Mouse (Mus musculus) cerebellum, adult 9-11 months (tissue): ENCODE results near the gene Limk1.
"Not testable (repeated sequence)": the region's sequence is repeated elsewhere in the genome, so short reads cannot be mapped to it uniquely, and the experiment has no call there.

Experiments used
- DNase-seq: peaks from one replicate; pipeline ENCODE4 v3.0.0; 2022

Limk1 gene

DNA sequence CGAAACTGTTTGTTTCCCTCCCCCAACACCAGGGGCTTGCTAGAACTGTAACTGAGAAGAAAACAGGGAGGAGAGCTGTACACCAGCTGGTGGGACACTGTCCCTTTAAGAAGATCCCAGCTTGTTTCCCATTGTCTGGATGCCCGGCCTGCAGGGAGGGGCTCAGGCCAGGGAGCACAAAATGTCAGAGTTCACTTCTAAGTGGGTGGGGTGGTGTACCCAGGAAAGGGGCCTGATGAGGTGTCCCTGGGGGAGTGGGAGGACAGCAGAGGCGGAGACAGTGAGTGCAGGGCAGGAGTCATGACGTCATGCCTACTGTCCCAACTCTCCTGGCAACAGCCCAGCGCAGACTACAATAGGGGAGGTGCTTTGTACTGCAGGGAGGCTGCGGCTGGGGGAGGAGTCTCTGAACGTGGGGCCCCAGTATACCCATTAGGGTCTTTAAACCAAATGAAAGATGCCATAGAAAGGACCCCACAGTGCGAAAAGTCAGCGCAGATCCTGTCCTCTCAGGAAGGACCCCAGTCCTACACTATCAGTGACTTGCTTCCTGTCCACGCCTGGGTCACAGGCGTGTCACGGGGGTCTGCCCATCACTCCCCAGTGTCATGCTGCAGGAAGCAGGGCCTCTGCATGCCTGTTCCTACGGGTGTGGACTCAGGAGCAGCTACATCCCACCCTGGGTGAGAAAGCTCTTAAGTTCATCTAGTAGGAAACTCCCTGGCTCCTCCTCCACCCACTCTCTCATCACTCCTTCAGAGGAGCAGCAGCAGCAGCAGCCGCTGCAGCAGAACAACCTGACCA, 12.2 kb downstream of the Limk1 start:
- DNase-seq: peak; percentile 42

DNA sequence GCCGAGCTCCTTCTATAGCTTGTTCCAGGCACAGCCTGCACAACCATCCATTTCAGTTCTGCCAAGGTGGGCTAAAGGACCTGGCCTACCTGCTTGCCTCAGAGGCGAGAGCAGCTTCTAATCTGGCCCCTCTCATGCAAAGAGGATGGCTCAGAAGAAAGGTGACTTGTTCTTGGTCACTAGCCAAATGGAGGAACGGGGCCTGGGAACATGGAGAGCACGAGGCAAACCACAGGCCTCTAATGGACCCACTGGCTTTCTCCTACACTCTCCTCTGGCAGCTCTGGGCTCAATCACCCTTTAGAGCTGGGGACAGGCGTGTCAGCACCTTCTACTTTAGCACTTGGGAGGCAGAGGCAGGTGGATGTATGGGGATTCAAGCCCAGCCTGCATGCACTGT, 13.4 kb downstream of the Limk1 start:
- no peak for DNase-seq

DNA sequence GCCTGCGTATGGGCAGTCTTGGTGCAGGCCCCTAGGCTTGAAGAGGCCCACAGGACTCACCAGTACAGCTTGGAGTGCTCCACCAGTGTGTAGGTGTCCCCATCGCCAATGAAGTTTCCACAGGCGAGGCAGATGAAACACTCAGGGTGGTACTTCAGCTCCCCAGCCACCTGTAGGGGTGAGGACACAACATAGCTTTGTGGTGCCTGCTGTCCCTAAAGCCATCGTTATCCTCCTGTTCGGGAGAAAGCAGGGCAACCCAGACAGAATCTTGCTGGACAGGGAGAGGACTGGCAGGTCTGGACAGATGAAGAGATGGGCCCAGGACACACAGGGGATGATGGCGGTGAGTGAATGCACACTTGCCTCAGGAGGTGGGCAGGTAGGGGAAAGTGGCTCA, 15.8 kb downstream of the Limk1 start:
- no peak for DNase-seq

DNA sequence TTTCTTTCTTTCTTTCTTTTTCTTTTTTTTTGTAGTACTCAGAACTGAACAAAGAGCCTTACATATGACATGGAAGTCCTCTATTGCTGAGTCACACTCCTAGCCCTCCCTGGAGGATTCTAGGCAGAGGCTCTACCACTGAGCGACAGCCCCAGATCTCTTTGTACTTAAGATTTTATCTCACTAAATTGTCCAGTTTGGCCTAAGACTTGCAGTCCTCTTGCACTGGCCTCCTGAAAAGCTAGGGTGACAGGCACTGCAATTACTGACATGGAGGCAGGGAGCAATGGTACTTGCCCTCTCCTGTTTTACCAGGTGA, 16.2 kb downstream of the Limk1 start:
- DNase-seq: no peak

DNA sequence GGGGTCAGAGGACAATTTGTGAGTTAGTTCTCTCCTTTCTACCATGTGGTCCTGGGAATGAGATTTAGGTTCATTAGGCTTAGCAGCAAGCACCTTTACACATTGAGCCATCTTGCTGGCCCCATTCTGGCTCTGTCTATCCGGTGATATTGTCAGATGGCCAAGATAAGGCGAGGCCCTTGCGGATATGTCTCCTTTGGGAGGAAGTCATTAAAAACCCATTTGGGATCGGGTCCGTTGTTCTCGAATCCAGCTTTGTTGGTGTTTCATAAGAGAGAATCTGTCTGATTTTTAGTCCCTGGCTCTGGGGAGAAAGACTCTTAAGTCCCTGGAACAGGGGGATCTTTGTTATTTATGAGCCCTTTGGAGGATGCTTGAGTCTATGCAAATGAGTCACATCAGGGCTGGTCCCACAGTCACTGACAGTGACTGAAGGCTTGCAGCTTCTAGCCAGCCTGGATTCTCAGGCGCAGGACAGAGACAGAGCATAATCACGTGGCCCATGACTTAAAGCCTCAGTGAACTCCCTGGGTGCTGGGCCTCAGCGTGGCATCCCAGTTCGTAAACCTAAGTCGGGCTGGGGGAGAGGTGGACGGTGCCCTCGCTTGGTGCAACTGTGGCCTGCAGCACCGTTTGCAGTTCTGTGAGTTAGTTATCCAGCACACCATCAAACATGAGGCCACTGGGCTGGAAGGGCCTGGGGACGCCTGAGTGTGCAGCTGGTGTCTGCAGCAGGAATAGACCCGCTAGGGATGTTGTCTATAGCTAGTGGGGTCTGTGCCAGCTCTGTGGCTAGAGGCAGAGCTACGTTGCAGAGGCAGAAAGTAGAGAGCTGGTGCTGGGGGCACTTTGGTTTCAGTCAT, 16.8 kb downstream of the Limk1 start:
- DNase-seq: no peak

DNA sequence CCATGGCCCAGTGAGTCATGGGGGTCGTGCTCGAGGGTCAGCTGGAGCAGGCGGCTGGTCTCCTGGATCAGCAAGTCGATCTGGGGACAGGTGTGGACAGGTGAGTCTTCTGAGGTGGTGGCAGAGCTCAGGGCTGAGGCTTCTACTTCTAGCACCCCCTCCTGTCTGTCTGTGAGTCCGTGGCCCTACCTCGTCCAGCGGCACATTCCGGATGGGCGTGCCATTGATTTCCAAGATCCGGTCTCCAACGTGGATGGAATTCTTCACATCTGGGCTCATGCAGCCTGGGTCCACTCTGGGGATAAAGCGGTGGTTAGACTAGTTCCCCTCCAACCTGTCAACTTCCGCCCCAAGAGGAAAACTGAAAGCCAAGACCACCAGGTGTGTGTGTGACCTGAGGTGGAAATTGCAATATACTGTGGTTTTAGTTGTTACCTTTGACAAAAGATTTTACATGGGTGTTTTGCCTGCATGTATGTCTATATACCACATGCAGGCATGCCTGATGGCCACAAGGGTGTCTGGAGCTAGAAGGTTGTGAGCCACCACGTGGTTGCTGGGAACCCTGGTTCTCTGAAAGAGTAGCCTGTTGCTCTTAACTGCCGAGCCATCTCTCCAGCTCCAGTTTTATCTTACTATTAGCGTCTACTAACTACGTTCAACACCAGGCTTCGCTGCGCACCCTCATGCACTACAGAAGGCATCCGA, 19.2 kb downstream of the Limk1 start:
- DNase-seq: no peak

DNA sequence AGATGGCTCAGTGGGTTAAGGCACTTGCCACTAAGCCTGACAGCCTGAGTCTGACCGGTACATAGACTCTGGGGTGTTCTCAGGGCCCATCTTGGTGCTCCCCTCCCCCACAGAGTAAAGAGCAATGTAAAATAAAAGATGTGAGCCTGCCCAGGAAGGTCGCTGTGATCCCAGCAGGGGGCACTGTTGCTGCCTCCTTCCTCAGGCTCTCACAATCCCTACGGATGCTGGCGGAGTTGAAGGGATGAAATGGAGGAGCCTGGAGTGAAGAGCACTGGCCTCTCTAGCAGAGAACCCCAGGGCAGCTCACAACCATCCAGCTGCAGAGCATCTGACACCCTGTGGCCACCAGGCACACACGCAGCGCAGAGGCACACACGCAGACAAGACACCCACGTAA, 19.9 kb downstream of the Limk1 start:
- DNase-seq: no peak

DNA sequence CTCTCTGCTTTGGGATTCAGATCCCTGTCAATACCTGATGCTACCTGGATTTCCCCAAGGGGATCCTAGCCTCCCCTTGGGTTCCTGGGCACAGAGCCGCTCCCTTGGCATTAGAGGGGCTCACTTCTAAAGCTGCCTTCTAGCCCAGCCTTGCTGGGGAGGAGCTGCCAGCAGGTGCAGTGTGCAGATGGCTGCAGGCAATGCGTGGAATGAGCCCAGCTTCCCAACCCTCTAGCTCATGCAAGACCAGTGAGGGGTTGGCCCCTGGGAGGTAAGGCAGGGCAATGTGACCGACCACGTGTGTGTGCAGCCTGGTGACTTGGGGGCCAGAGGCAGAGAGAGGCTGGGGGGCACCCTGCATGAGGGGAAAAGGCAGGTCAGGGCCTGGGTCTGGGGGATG, 31.7 kb downstream of the Limk1 start:
- no peak for DNase-seq

DNA sequence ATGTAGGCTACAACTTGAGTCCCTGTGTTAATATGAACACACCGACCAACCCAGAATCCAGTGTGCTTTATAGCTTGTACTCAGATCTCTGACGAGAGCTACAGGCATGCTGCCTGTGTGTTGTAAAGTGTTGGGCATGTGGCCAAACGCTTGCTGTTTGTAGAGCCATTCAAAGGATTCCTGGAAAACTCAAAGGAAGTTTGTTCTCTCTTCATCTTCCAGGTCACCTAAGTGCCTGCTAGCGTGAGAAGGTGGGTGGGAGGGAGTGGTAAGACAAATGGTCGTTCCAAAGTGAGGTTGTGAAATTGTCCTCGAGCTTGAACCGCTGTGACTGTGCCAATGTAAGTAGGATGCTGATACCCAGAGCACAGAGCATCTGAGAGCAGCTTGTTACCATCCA, 36.4 kb downstream of the Limk1 start:
- DNase-seq: no peak

DNA sequence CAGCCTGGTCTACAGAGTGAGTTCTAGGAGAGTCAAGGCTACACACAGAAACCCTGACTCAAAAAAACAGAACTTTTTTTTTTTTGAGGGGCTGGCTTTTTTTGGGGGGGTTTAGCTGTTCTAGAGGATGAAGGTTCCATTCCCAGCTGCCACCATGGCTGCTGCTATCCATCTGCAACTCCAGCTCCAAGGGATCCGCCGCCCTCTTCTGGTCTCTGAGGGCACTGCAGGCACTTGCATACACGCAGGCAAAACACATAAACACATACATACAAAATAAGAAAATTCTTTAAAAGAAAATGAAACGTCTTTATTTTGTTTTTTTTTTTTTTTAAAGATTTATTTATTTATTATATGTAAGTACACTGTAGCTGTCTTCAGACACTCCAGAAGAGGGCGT, 37.5 kb downstream of the Limk1 start:
- DNase-seq: no peak

DNA sequence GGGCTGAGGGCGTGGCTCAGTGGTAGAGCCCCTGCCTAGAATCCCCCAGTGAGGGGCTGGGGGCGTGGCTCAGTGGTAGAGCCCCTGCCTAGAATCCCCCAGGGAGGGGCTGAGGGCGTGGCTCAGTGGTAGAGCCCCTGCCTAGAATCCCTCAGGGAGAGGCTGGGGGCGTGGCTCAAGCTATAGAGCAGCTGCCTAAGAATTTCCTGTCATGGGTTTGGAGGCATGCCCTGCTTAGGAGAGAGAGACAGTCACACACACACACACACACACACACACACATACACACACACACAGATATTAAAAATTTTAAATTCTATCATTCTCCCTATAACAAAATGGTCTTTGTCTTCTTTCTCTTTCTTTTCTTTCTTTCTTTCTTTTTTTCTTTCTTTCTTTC, 39.4 kb downstream of the Limk1 start:
- DNase-seq: not testable (repeated sequence)

DNA sequence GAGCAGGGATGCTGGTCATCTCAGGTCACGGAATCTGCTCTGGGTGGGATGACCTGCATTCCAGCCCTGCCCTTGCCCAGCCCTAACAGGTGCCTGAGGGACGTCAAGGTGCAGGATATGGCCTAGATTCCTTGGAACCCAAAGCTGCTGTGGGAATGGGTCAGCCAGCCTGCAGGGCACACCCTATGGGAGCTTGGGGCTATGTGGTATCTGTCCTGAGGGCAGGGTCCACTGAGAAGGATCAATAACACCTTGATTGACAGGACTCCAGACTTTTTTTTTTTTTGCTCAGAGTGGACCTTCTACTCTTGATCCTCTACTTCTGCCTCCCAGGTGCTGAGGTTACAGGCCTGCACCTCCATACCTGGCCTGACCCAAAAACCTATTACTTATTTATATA, 41.0 kb downstream of the Limk1 start:
- no peak for DNase-seq

DNA sequence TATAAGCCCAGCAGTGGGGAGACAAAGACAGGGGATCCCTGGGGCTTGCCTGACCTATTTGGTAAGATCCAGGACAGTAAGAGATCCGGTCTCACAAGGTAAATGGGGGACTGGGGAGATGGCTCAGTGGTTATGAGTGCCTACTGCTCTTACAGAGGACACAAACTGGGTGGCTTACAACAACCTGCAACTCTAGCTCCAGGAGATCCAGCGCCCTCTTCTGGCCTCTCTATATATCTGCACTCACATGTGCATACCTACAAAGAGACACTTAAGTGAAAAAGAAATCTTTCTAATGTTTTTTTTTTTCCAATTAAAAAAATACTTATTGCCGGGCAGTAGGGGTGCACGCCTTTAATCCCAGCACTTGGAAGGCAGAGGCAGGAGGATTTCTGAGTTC, 41.9 kb downstream of the Limk1 start:
- DNase-seq: no peak

DNA sequence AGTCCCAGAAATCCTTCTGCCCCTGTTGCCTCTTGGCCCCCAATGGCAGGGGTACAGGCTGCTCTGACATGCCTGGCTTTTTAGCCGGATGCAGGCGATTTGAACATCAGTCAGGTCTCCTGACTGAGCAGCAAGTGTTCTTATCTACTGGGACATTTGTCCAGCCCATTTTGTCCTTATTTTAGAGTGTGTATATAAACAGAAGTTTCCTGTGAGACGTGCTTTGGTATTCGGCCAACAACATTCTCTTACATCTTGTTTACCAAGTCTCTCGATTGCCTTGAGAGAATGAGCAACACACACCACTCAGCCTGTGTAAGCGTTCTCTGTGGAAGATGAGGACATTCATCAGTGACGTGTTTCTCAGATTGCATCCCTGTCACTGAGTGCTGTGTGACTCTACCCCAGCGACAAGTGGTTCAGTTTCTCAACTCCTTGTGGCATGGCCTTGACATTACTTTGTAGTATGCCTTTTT, 43.7 kb downstream of the Limk1 start:
- DNase-seq: no peak

DNA sequence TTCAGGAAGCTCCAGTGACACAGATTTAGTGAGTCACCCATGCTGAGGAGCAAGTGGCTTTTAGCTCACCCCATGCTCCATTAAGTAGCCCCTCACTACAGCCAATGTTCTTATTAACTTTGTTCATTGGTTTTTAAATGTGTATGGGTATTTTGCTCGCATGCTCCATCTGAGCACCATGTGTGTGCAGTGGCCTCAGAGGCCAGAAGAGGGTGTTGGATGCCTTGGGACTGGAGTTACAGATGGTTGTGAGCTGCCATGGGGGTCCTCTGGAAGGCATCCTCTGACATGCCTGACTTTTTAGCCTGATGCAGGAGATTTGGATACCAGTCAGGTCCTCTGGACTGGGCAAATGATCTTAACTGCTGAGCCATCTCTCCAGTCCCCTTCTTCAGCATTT, 44.3 kb downstream of the Limk1 start:
- DNase-seq: no peak

DNA sequence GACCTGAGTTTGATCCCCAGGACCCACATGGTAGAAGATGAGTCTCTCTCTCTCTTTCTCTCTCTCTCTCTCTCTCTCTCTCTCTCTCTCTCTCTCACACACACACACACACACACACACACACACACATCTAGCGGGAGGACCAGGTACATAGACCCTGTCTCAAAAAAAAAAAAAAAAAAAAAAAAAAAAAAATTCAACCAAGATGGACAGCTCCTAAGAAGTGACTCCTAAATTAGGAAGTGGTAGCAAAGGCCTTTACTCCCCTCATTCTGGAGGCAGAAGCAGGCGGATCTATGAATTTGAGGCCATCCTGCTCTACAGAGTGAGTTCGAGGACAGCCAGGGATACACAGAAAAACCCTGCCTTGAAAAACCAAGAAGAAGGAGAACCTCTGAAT, 48.0 kb downstream of the Limk1 start:
- no peak for DNase-seq

DNA sequence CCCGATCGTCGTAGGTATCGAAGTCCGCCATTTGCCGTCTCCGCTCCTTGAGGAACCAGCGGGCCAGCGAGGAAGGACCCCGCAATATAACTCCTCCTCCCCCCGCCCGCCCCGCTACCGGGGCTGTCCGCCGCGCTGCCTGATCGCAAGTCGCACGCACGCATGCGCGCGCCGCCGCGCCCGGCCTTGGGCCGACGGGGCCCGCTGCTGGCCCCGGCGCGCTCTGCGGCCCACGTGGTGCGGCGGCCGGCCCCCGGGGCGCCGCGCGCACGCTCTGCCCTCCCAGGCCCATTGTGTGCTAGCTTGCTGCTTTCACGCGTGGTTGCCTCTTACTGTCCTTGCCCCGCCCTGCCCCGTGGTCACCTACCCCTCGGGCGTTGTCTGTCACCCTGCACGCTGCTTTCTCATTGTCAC, 49.1 kb downstream of the Limk1 start, which contains the start of gene Eif4h:
Eif4h (minus strand) TSS at position 222 of the 414 bp plus-strand sequence.
- peak; percentile 97 for DNase-seq

DNA sequence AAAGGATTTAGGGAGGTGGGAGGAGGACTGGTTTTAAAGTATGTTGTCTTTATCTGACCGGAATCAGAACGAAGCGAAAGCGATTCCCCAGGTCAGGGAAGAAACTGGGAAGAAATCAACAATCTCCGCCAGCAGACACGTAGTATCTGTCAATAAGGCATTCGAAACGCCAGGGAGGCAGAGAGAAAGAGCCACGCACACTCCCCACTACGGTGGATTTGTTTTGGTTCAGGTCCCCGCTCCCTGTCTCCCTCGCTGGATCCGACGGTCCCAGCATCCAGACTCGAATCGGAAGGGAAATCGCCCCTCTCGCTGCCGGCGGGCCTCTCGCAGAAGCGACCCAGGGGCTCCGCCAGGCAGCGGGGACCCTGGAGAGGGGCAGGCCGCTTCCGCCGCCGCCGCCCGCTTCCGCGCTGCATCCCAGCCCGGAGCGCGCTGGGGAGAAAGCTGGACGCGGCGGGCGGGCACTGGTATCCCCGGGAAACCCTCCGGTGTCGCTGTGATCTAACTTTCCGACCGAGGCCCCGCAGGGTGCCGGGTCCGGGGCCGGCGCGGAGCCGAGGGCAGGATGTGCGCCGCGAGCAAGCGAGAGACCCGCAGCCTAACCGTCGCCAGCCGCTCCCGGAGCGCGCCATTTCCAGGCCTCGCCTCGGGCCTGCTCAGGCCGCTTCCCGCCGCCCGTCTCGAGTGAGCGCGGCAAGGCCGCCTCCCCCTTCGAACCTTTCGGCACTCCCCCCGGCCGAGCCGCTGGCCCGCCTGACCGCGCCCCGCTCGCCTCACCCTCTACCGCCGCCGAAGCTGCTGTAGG, 49.7 kb downstream of the Limk1 start:
- DNase-seq: no peak

DNA sequence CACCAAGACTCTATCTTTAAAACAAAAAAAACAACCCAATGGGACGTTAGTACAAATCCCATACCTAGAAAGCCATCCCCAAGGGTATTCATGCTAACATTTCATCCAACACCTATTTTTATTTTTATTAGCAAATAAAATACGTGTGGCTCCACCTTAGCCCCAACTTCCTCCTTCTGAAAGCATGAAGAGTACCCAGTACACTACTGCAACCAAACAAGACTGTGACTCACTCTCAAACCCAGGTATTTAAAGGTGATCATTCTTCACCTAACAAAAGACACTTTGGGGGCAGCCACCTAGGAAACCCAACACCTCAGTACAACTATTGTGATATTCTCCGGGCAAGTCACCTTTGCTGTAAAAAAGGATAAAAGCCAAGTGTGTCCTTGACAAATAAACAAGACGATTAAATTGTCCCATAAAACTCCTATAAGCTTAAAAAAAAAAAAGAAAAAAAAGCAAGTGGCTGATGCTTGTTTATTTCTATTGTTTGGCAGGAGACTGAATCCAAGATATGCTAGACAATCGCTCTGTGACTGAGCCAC, 50.5 kb downstream of the Limk1 start:
- DNase-seq: no peak

DNA sequence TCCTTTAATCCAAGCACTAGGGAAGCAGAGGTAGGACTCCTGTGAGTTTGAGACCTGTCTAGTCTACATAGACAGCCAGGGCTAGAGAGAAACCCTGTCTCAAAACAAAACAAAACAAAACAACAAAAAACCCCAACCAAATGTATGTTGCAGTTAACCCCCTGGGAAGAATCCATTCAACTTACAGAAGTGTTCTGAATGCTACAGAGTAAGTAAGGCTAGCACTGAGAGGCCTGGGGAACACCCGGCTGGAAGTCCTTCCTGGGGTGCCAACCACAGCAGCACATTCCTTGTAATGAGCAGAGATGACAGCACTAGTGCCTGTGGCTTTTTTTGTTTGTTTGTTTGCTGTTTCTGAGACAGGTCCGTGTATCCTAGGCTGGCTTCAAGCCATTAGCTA, 55.6 kb downstream of the Limk1 start:
- no peak for DNase-seq

DNA sequence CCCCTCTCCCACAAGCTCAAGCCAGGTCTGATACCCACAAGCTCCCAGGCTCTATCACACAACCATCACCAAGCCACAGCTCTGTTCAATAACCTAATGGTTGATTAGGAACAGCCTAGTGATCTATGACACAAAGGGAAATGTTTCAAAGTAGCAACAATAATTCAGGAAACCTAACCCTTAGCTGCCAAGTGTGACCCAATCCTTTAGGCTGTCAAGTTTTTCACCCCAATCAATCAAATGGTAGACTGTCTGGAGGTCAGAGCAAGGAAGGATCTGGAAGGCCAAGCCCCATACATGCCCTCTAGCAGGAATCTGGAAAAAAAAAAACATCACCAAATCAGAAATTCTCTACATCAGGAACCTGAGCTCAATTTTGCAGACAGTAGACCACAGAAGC, 57.6 kb downstream of the Limk1 start:
- no peak for DNase-seq

DNA sequence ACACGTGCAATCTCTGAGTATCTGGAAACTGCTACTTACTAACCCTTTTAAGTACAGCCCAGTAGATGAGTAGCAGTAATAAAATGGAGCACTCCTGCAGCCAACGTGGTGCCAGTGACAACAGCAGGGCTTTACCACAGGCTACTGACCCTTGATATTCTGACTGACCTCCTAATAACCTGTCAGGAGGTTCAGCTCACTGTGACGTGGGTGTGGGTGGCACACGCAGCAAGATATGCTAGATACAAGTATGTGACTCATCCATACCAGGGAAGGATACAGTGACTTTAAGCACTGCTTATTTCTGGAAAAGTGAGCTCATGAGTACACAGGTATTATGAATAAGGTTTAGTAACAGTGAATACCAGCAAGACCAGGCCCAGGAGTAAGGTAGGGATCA, 58.9 kb downstream of the Limk1 start:
- DNase-seq: no peak
